Mouse (Mus musculus) liver, embryonic 11.5 days (tissue): ENCODE measurements at regions not wholly inside any gene's neighbourhood (a gene's known extent, or its start where the extent isn't known, plus 50 kb on each side); places are given as distances from the start of the nearest gene placed in this dataset.

Source experiments
- ATAC-seq: fragments of 200-750 bp; cut with Nextera tagmentation; replicated peaks from 2 replicates; pipeline ENCODE4 v1.8.0; 2017; ENCODE audit warnings: moderate number of reproducible peaks, mild to moderate bottlenecking, moderate TSS enrichment, moderate library complexity; ENCODE audit not compliant: low FRiP score
- DNase-seq: peaks from one replicate; pipeline ENCODE4 v3.0.0-alpha.2; 2017; ENCODE audit warnings: low spot score
- H3K27ac ChIP-seq: fragments of 300-500 bp; sonication (generic); 2 replicates; pipeline ENCODE4 v1.5.1; 2014; ENCODE audit warnings: mild to moderate bottlenecking, low read depth, low read length, control low read depth
- H3K27me3 ChIP-seq: fragments of 300-500 bp; sonication (generic); replicated peaks from 2 replicates; pipeline ENCODE4 v1.6.1; 2014; ENCODE audit warnings: low read length, mixed read lengths; ENCODE audit not compliant: control insufficient read depth, insufficient read depth
- H3K36me3 ChIP-seq: fragments of 300-500 bp; sonication (generic); 2 replicates; pipeline ENCODE4 v1.6.1; 2014; ENCODE audit warnings: mild to moderate bottlenecking, low read length, moderate library complexity, mixed read lengths; ENCODE audit not compliant: control insufficient read depth, insufficient read depth
- H3K4me1 ChIP-seq: fragments of 300-500 bp; sonication (generic); replicated peaks from 2 replicates; pipeline ENCODE4 v1.6.1; 2014; ENCODE audit warnings: low read length, mixed read lengths; ENCODE audit not compliant: control insufficient read depth, insufficient read depth
- H3K4me2 ChIP-seq: fragments of 300-500 bp; sonication (generic); 2 replicates; pipeline ENCODE4 v1.6.1; 2014; ENCODE audit warnings: mild to moderate bottlenecking, control low read depth, moderate library complexity
- H3K4me3 ChIP-seq: fragments of 300-500 bp; sonication (generic); 2 replicates; pipeline ENCODE4 v1.5.1; 2014; ENCODE audit warnings: low read depth, low read length, control low read depth
- H3K9ac ChIP-seq: fragments of 300-500 bp; sonication (generic); 2 replicates; pipeline ENCODE4 v1.6.1; 2014; ENCODE audit warnings: low read depth, low read length, control low read depth
- H3K9me3 ChIP-seq: fragments of 300-500 bp; sonication (generic); 2 replicates; pipeline ENCODE4 v1.6.1; 2016; ENCODE audit warnings: low read length, inconsistent platforms, mixed read lengths; ENCODE audit not compliant: control insufficient read depth
- WGBS: fragments of 180-500 bp; shearing (Covaris S2); extraction: QIAGEN DNeasy Blood & Tissue Kit; methylation state at CpG from one replicate; pipeline ENCODE4 v1.1.7; 2014; 5-methylcytosine and 5-hydroxymethylcytosine counted together

- Histone ChIP-seq H3K27ac (no peak overlapping the region), H3K4me1 (no peaks in the 10 kb centered on the region), H3K9me3 (no peaks in the 10 kb centered on the region), H3K27me3 (no peaks in the 10 kb centered on the region), H3K9ac (no peak overlapping the region), H3K4me2 (no peak overlapping the region), H3K4me3 (no peak overlapping the region), H3K36me3 (no peaks in the 10 kb centered on the region)
- ATAC-seq (no peak), DNase-seq (no peak)
- WGBS, result 80% methylated on average over 4 of the region's 4 CpGs
Observed at GRCm38 (mm10) chr4:56654327-56654726, 85.5 kb upstream of the Gm26657 start.

GRCm38 (mm10) chr4:56652819-56653218, 87.1 kb upstream of the Gm26657 start:
- H3K4me1 ChIP-seq, result no peaks in the 10 kb centered on the region
- H3K9ac ChIP-seq, result no peak overlapping the region
- no peaks in the 10 kb centered on the region for H3K27me3 ChIP-seq
- DNase-seq (no peak), ATAC-seq (no peak)
- H3K4me2 ChIP-seq, result no peak overlapping the region
- H3K36me3 ChIP-seq, result no peaks in the 10 kb centered on the region
- H3K9me3 ChIP-seq, result no peaks in the 10 kb centered on the region
- 78% methylated on average over 5 of the region's 5 CpGs for WGBS
- H3K4me3 ChIP-seq, result no peak overlapping the region
- no peak overlapping the region for H3K27ac ChIP-seq

GRCm38 (mm10) chr4:56649731-56650130, 90.1 kb upstream of the Gm26657 start:
- no peaks in the 10 kb centered on the region for H3K9me3 ChIP-seq
- no peak overlapping the region for H3K4me3 ChIP-seq
- no peaks in the 10 kb centered on the region for H3K27me3 ChIP-seq
- WGBS, result 41% methylated on average over 1 of the region's 1 CpGs
- no peak for DNase-seq
- no peak overlapping the region for H3K4me2 ChIP-seq
- no peak for ATAC-seq
- H3K4me1 ChIP-seq, result no peaks in the 10 kb centered on the region
- H3K36me3 ChIP-seq, result no peaks in the 10 kb centered on the region
- H3K27ac ChIP-seq, result no peak overlapping the region
- H3K9ac ChIP-seq, result no peak overlapping the region

GRCm38 (mm10) chr4:56643999-56644962, 95.6 kb upstream of the Gm26657 start:
- ATAC-seq (no peak), DNase-seq (no peak)
- no peak overlapping the region for H3K27ac ChIP-seq
- H3K36me3 ChIP-seq, result no peaks in the 10 kb centered on the region
- no peak overlapping the region for H3K4me3 ChIP-seq
- 64% methylated on average over 20 of the region's 20 CpGs for WGBS
- no peaks in the 10 kb centered on the region for H3K9me3 ChIP-seq
- H3K4me2 ChIP-seq, result no peak overlapping the region
- no peak overlapping the region for H3K9ac ChIP-seq
- no peaks in the 10 kb centered on the region for H3K27me3 ChIP-seq
- no peaks in the 10 kb centered on the region for H3K4me1 ChIP-seq

- ATAC-seq (no peak), DNase-seq (no peak)
- H3K9ac ChIP-seq, result no peak overlapping the region
- no peak overlapping the region for H3K4me2 ChIP-seq
- H3K9me3 ChIP-seq, result no peaks in the 10 kb centered on the region
- WGBS, result 74% methylated on average over 1 of the region's 1 CpGs
- H3K27ac ChIP-seq, result no peak overlapping the region
- no peaks in the 10 kb centered on the region for H3K36me3 ChIP-seq
- H3K4me3 ChIP-seq, result no peak overlapping the region
- H3K27me3 ChIP-seq, result no peaks in the 10 kb centered on the region
- H3K4me1 ChIP-seq, result no peaks in the 10 kb centered on the region
Observed at GRCm38 (mm10) chr4:56643491-56643890, 96.4 kb upstream of the Gm26657 start.

GRCm38 (mm10) chr4:56639709-56640108, 100.2 kb upstream of the Gm26657 start:
- Histone ChIP-seq H3K9me3 (no peaks in the 10 kb centered on the region), H3K4me1 (no peaks in the 10 kb centered on the region), H3K4me3 (no peak overlapping the region), H3K9ac (no peak overlapping the region), H3K27me3 (no peaks in the 10 kb centered on the region), H3K27ac (no peak overlapping the region), H3K4me2 (no peak overlapping the region), H3K36me3 (no peaks in the 10 kb centered on the region)
- ATAC-seq (no peak), DNase-seq (no peak)
- WGBS, result 53% methylated on average over 4 of the region's 4 CpGs

GRCm38 (mm10) chr4:56638704-56639478, 101.0 kb upstream of the Gm26657 start:
- H3K9ac ChIP-seq, result no peak overlapping the region
- WGBS, result 61% methylated on average over 14 of the region's 14 CpGs
- ATAC-seq (no peak), DNase-seq (no peak)
- no peaks in the 10 kb centered on the region for H3K36me3 ChIP-seq
- H3K4me2 ChIP-seq, result no peak overlapping the region
- no peaks in the 10 kb centered on the region for H3K27me3 ChIP-seq
- H3K4me3 ChIP-seq, result no peak overlapping the region
- no peak overlapping the region for H3K27ac ChIP-seq
- no peaks in the 10 kb centered on the region for H3K4me1 ChIP-seq
- no peaks in the 10 kb centered on the region for H3K9me3 ChIP-seq

GRCm38 (mm10) chr4:56636265-56636664, 103.6 kb upstream of the Gm26657 start:
- H3K27me3 ChIP-seq, result no peaks in the 10 kb centered on the region
- no peak overlapping the region for H3K4me2 ChIP-seq
- H3K9me3 ChIP-seq, result no peaks in the 10 kb centered on the region
- no peak for DNase-seq
- no peak overlapping the region for H3K9ac ChIP-seq
- H3K27ac ChIP-seq, result no peak overlapping the region
- WGBS, result 71% methylated on average over 1 of the region's 1 CpGs
- no peak for ATAC-seq
- no peak overlapping the region for H3K4me3 ChIP-seq
- no peaks in the 10 kb centered on the region for H3K36me3 ChIP-seq
- H3K4me1 ChIP-seq, result no peaks in the 10 kb centered on the region
